10 mouse cellular contexts compared by ENCODE assay signal in genomic region chr2:79265665-79266064, GRCm38 (mm10). TPM values are rescaled to one million over a fixed set of nuclear protein-coding genes. Genes with fewer than 3 reads are reported as not detected.
DNase-seq lines count a peak whose midpoint lies in the region; ATAC-seq lines count a peak whose summit lies in the region.
"Had no signal": no experiment of that assay in that cellular context is flagged by ENCODE, and none has a peak within 500 bp of the region (broad histone marks: within the 10 kb centered on the region; RNA-seq: fewer than 3 reads in every experiment).

No protein-coding gene starts in this region.

- peak; percentile 48 for DNase-seq in midbrain, embryonic 14.5 days
- peak; percentile 82 for DNase-seq in T-cell, adult 2 months (ENCODE audit: low spot score)
- DNase-seq in cerebellum, adult 9-11 months = peak; percentile 49
- DNase-seq in left cerebral cortex, postnatal 25 days (ENCODE audit: low spot score in 2 of 2) = peak; percentile 32 to 57
- peak; percentile 90 for DNase-seq in thymus, postnatal 4 days

- H3K4me3 ChIP-seq in midbrain, embryonic 14.5 days (replicated peaks; ENCODE audit: low read depth, low read length) = no peak overlapping the region
- H3K4me3 ChIP-seq in midbrain, embryonic 16.5 days (ENCODE audit: low read depth, low read length) = no peak overlapping the region
- H3K4me3 ChIP-seq: heart, embryonic 13.5 days; myocyte had no signal

- no peak overlapping the region for H3K4me2 ChIP-seq in midbrain, embryonic 14.5 days (ENCODE audit: low read length)
- H3K4me2 ChIP-seq in midbrain, embryonic 16.5 days (ENCODE audit: low read length) = no peak overlapping the region
- H3K4me2 ChIP-seq: heart, embryonic 13.5 days had no signal

- H3K27me3 ChIP-seq in midbrain, embryonic 14.5 days (ENCODE audit: control insufficient read depth, insufficient read depth, low read length) = no peaks in the 10 kb centered on the region
- H3K27me3 ChIP-seq in midbrain, embryonic 16.5 days (ENCODE audit: control insufficient read depth, insufficient read depth, low read depth, low read length) = no peaks in the 10 kb centered on the region
- H3K27me3 ChIP-seq: heart, embryonic 13.5 days had no signal

- 45% methylated on average over 4 of the region's 4 CpGs for WGBS in midbrain, embryonic 14.5 days
- WGBS in midbrain, embryonic 16.5 days = 46% methylated on average over 4 of the region's 4 CpGs

- H3K9me3 ChIP-seq in midbrain, embryonic 14.5 days (ENCODE audit: control insufficient read depth, low read length) = no peaks in the 10 kb centered on the region
- no peaks in the 10 kb centered on the region for H3K9me3 ChIP-seq in midbrain, embryonic 16.5 days (replicated peaks; ENCODE audit: control insufficient read depth, low read length, poor library complexity, severe bottlenecking)
- H3K9me3 ChIP-seq: heart, embryonic 13.5 days had no signal

- intact Hi-C loops in left cerebral cortex, postnatal 25 days (cut with DNase I) = loop anchor here (2.0 to 5.0 kb wide), 2 partner anchors 232 to 307 kb away; no protein-coding TSS in a partner anchor

- no peaks in the 10 kb centered on the region for H3K36me3 ChIP-seq in midbrain, embryonic 14.5 days (ENCODE audit: control insufficient read depth, insufficient read depth, low read length)
- no peaks in the 10 kb centered on the region for H3K36me3 ChIP-seq in midbrain, embryonic 16.5 days (ENCODE audit: control insufficient read depth, insufficient read depth, low read length)
- H3K36me3 ChIP-seq: heart, embryonic 13.5 days had no signal

- H3K4me1 ChIP-seq in midbrain, embryonic 14.5 days (ENCODE audit: control insufficient read depth, insufficient read depth, low read length) = no peaks in the 10 kb centered on the region
- no peaks in the 10 kb centered on the region for H3K4me1 ChIP-seq in midbrain, embryonic 16.5 days (ENCODE audit: control insufficient read depth, insufficient read depth, low read length)

- H3K9ac ChIP-seq in midbrain, embryonic 14.5 days (replicated peaks; ENCODE audit: low read length) = no peak overlapping the region
- no peak overlapping the region for H3K9ac ChIP-seq in midbrain, embryonic 16.5 days (ENCODE audit: low read depth, low read length)
- H3K9ac ChIP-seq: heart, embryonic 13.5 days had no signal

- ATAC-seq in midbrain, embryonic 14.5 days (ENCODE audit: low FRiP score, low TSS enrichment) = no peak
- ATAC-seq in midbrain, embryonic 16.5 days = no peak
- peak; percentile 86 for ATAC-seq in granulocyte monocyte progenitor cell, adult 5-6 weeks (replicated peaks; ENCODE audit: poor library complexity, severe bottlenecking)
- peak; percentile 92 for ATAC-seq in neutrophil, adult 5-6 weeks (ENCODE audit: extremely low read depth, insufficient number of reproducible peaks, low FRiP score, poor library complexity, severe bottlenecking)

- no peak overlapping the region for H3K27ac ChIP-seq in midbrain, embryonic 14.5 days (replicated peaks; ENCODE audit: low read depth, low read length)
- no peak overlapping the region for H3K27ac ChIP-seq in midbrain, embryonic 16.5 days (ENCODE audit: low read length)
- H3K27ac ChIP-seq: heart, embryonic 13.5 days had no signal

RNA-seq across cellular contexts. Expression of gene Itga4, which starts 10.4 kb away (rescaled TPM):
- polyA plus RNA-seq in midbrain, embryonic 14.5 days (2014; fragmentation: Nextera tagmentation; extraction: Ambion mirVana) = 2.4 and 4.6 TPM in 2 replicates
- 2.2 and 3.4 TPM in 2 replicates for polyA plus RNA-seq in midbrain, embryonic 16.5 days (2015; fragmentation: Nextera tagmentation; extraction: Ambion mirVana)
- 72.8 and 84.9 TPM in 2 replicates for total RNA-seq in granulocyte monocyte progenitor cell, adult 5-6 weeks (2014; fragmentation: Nextera tagmentation)
- 80.1 and 85.1 TPM in 2 replicates for total RNA-seq in granulocyte monocyte progenitor cell, adult 5-6 weeks (2017)
- 10 to 100 TPM; 12.1 to 12.2 TPM for total RNA-seq in left cerebral cortex, postnatal 25 days (2021)
- 352 and 378 TPM in 2 replicates for total RNA-seq in neutrophil, adult 5-6 weeks (2017)

Comparison
In these comparisons a context has a peak if more than half of its experiments do, and no peak if none do; other contexts are left out.
1. ATAC-seq: peak in granulocyte monocyte progenitor cell, adult 5-6 weeks (single experiment) and neutrophil, adult 5-6 weeks (single experiment); none in midbrain, embryonic 14.5 days (single experiment) and midbrain, embryonic 16.5 days (single experiment).
2. RNA of gene Itga4, which starts 10.4 kb away (total RNA-seq): 352 to 378 TPM in neutrophil, adult 5-6 weeks and 72.8 to 85.1 TPM in granulocyte monocyte progenitor cell, adult 5-6 weeks; 12.1 to 12.2 TPM in left cerebral cortex, postnatal 25 days; every median in the first group is over 4 times any median in the second.
3. Peak in every context shown above with its lines, with median percentiles within 50 percentile points of each other: DNase-seq.